Mouse (Mus musculus) liver, embryonic 12.5 days (tissue): ENCODE measurements around the gene Fstl1. TPM values are rescaled to one million over a fixed set of nuclear protein-coding genes. Genes with fewer than 3 reads are reported as not detected.
A peak's percentile ranks its signal among the peaks of the same experiment; 100 is the strongest.

Experiments
- ATAC-seq: fragments of 200-750 bp; cut with Nextera tagmentation; 2 replicates; pipeline ENCODE4 v1.8.0; 2017; ENCODE audit warnings: moderate number of reproducible peaks, mild to moderate bottlenecking, moderate library complexity
- H3K27ac ChIP-seq: fragments of 300-500 bp; sonication (generic); 2 replicates; pipeline ENCODE4 v1.5.1; 2016; ENCODE audit warnings: mild to moderate bottlenecking
- H3K27me3 ChIP-seq: fragments of 300-500 bp; sonication (generic); replicated peaks from 2 replicates; pipeline ENCODE4 v1.6.1; 2016; ENCODE audit warnings: mild to moderate bottlenecking, moderate library complexity
- H3K36me3 ChIP-seq: fragments of 300-500 bp; sonication (generic); 2 replicates; pipeline ENCODE4 v1.6.1; 2016; ENCODE audit warnings: mild to moderate bottlenecking, moderate library complexity
- H3K4me1 ChIP-seq: fragments of 300-500 bp; sonication (generic); 2 replicates; pipeline ENCODE4 v1.6.1; 2016
- H3K4me2 ChIP-seq: fragments of 300-500 bp; sonication (generic); 2 replicates; pipeline ENCODE4 v1.6.1; 2016; ENCODE audit warnings: mild to moderate bottlenecking, moderate library complexity
- H3K4me3 ChIP-seq: fragments of 300-500 bp; sonication (generic); 2 replicates; pipeline ENCODE4 v1.5.1; 2016; ENCODE audit warnings: mild to moderate bottlenecking, moderate library complexity
- H3K9ac ChIP-seq: fragments of 300-500 bp; sonication (generic); 2 replicates; pipeline ENCODE4 v1.6.1; 2016; ENCODE audit warnings: mild to moderate bottlenecking, moderate library complexity
- H3K9me3 ChIP-seq: fragments of 300-500 bp; sonication (generic); replicated peaks from 2 replicates; pipeline ENCODE4 v1.6.1; 2016; ENCODE audit warnings: mild to moderate bottlenecking, moderate library complexity
- WGBS: fragments of 180-500 bp; shearing (Covaris S2); methylation state at CpG from one replicate; pipeline ENCODE4 v1.1.7; 2016; ENCODE audit not compliant: insufficient replicate concordance; 5-methylcytosine and 5-hydroxymethylcytosine counted together
- polyA plus RNA-seq: library from polyadenylated mRNA; unstranded; fragments of >200 nt; fragmentation: Nextera tagmentation; extraction: Ambion mirVana; gene quantifications from 2 replicates; pipeline ENCODE4 v1.2.1, GENCODE M21; 2016

Fstl1 gene
- polyA plus RNA-seq, 1 experiment from 2014 or later, result 44.7 TPM

DNA sequence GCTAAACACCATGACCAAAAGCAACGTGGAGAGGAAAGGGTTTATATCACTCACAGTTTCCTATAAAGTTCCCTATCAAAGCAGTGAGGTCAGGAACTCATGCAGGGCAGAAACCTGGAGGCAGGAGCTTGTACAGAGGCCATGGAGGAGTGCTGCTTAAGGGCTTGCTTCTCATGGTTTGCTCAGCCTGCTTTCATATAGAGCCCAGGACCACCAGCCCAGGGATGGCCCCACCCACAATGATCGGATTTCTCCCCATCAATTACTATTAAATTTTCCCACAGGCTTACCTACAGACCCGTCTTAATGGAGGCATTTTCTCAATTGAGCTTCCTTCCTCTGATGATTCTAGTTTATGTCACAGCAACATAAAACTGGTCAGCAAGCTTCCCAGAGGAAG lies 60.9 kb downstream of the Fstl1 start:
- H3K27ac ChIP-seq, result no peak overlapping the region
- ATAC-seq, result no peak
- H3K36me3 ChIP-seq, result no peaks in the 10 kb centered on the region
- no peak overlapping the region for H3K4me3 ChIP-seq
- H3K9me3 ChIP-seq, result no peaks in the 10 kb centered on the region
- no peaks in the 10 kb centered on the region for H3K27me3 ChIP-seq
- H3K4me1 ChIP-seq, result no peaks in the 10 kb centered on the region
- H3K9ac ChIP-seq, result no peak overlapping the region
- WGBS, result 49% methylated on average over 3 of the region's 3 CpGs
- H3K4me2 ChIP-seq, result no peak overlapping the region

- Histone ChIP-seq H3K4me3 (no peak overlapping the region), H3K4me1 (peaks cover 8% of the 10 kb centered on the region; the same call in 1 of the 2 replicates), H3K4me2 (no peak overlapping the region), H3K27me3 (no peaks in the 10 kb centered on the region), H3K36me3 (no peaks in the 10 kb centered on the region), H3K27ac (no peak overlapping the region), H3K9ac (no peak overlapping the region), H3K9me3 (no peaks in the 10 kb centered on the region)
- no peak for ATAC-seq
- 69% methylated on average over 2 of the region's 2 CpGs for WGBS
These were observed 65.8 kb downstream of the Fstl1 start for GRCm38 (mm10) chr16:37842439-37842838.

- H3K27ac ChIP-seq, result no peak overlapping the region
- H3K4me3 ChIP-seq, result no peak overlapping the region
- WGBS, result 65% methylated on average over 12 of the region's 12 CpGs
- peaks cover 8% of the 10 kb centered on the region; the same call in 1 of the 2 replicates for H3K4me1 ChIP-seq
- H3K36me3 ChIP-seq, result no peaks in the 10 kb centered on the region
- no peak overlapping the region for H3K4me2 ChIP-seq
- H3K27me3 ChIP-seq, result no peaks in the 10 kb centered on the region
- no peaks in the 10 kb centered on the region for H3K9me3 ChIP-seq
- H3K9ac ChIP-seq, result no peak overlapping the region
- no peak for ATAC-seq
These were observed 67.1 kb downstream of the Fstl1 start for GRCm38 (mm10) chr16:37843740-37844139.

DNA sequence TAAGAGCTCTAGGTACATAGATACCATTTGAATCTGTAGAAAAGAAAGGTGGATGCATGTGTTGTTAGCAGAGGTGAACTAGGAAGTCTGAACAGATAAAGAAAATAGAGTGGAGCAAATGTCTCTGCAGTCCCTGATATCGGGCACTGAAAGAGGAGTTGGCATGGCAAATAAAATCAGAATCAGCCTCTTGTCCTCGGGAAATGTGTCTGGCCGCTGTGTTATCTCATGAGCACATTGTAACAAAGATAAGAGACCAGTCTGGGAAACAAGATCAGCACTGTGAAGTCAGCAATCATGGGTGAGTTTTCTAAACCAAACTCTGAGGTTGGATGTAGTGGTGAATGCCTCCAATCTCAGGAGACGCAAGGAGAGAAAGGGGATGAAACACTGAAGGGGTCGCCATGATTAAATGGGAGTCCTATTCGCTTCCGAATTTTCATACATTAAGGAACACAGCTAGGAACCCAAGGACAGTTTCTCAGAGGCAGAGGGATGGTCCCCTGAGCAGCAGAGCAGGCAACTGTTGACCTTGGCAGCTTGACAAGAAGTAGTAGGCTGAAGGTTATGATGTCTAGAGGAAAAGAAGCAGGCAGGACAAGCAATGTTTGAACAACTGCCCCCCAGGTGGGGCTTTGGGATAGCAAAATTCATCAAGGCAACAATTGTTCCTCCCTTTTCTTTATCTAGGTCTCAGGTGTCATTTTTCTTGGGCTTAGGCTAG lies 68.7 kb downstream of the Fstl1 start:
- 33% methylated on average over 7 of the region's 7 CpGs for WGBS
- Histone ChIP-seq H3K4me1 (peaks cover 8% of the 10 kb centered on the region; the same call in 1 of the 2 replicates), H3K4me3 (no peak overlapping the region), H3K27ac (no peak overlapping the region), H3K36me3 (no peaks in the 10 kb centered on the region), H3K9ac (no peak overlapping the region), H3K27me3 (no peaks in the 10 kb centered on the region), H3K4me2 (no peak overlapping the region), H3K9me3 (no peaks in the 10 kb centered on the region)
- no peak for ATAC-seq

DNA sequence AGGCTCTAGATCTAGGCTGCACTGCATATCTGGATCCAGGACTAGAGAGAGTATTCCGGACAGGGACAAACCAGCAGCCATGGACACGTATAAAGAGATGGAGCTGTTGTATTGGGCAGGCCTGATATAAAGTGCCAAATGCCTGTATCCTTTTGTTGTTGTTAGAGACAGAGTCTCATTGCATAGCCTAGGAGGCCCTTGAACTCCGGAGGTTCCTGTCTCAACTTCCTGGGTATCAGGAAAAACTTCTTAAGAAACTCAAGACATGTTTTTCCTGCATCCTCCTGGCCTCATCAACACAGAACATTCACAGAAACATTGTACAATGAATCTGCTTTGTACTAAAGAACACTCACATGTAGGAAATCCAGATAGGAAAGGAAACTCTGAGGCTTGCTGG lies 70.4 kb downstream of the Fstl1 start:
- WGBS, result 46% methylated on average over 3 of the region's 3 CpGs
- peaks cover 8% of the 10 kb centered on the region; the same call in 1 of the 2 replicates for H3K4me1 ChIP-seq
- no peaks in the 10 kb centered on the region for H3K27me3 ChIP-seq
- H3K27ac ChIP-seq, result no peak overlapping the region
- no peak overlapping the region for H3K9ac ChIP-seq
- no peak for ATAC-seq
- H3K36me3 ChIP-seq, result no peaks in the 10 kb centered on the region
- no peaks in the 10 kb centered on the region for H3K9me3 ChIP-seq
- H3K4me2 ChIP-seq, result no peak overlapping the region
- no peak overlapping the region for H3K4me3 ChIP-seq

DNA sequence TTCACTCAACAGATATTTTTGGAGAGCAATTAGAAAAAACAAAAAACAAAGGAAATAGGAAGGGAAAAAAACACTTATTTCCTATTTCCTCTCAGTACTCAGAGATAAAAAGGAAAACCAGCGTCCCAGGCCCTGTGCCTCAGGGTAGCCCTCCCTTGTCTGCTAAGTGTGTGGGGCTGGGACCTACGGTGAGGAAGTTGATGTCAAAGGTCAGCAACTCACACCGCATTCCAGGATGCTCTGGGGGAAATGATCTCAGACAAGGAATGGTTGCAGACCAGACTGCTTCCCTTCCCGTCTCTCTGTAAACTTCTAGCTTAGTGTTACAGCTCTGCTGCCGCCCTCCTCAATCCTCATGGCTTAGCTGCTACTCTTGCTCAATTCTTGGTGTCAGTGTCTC lies 74.7 kb downstream of the Fstl1 start:
- no peak overlapping the region for H3K27ac ChIP-seq
- 21% methylated on average over 5 of the region's 5 CpGs for WGBS
- H3K4me3 ChIP-seq, result no peak overlapping the region
- no peak for ATAC-seq
- no peaks in the 10 kb centered on the region for H3K9me3 ChIP-seq
- H3K9ac ChIP-seq, result no peak overlapping the region
- no peaks in the 10 kb centered on the region for H3K27me3 ChIP-seq
- H3K4me1 ChIP-seq, result peaks cover 17% of the 10 kb centered on the region; the same call in 1 of the 2 replicates
- no peaks in the 10 kb centered on the region for H3K36me3 ChIP-seq
- H3K4me2 ChIP-seq, result no peak overlapping the region

DNA sequence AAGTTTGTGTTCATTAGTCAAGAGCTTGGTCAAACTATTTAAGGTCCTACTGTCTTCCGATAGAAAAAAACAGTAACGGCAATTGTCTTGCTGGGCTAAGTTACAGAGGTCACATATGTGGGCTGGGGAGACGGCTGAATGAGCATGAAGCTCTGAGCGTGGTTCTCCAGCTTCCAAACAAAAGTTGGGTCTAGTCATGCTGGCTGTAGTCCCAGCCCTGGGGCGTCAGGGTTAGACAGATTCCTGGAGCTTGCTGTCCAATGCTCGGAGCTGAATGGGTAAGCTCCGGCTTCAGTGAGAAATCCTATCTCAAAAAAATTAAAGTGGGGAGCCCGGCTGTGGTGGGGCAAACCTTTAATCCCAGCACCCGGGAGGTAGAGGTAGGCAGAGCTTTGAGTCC lies 76.6 kb downstream of the Fstl1 start:
- Histone ChIP-seq H3K27ac (no peak overlapping the region), H3K27me3 (no peaks in the 10 kb centered on the region), H3K4me3 (no peak overlapping the region), H3K4me1 (peaks cover 22% of the 10 kb centered on the region; the same call in 1 of the 2 replicates), H3K36me3 (no peaks in the 10 kb centered on the region), H3K9me3 (no peaks in the 10 kb centered on the region), H3K4me2 (no peak overlapping the region), H3K9ac (no peak overlapping the region)
- WGBS, result 72% methylated on average over 9 of the region's 9 CpGs
- ATAC-seq, result no peak

- Histone ChIP-seq H3K4me3 (no peak overlapping the region), H3K4me1 (peaks cover 22% of the 10 kb centered on the region; the same call in 1 of the 2 replicates), H3K9ac (no peak overlapping the region), H3K4me2 (no peak overlapping the region), H3K36me3 (no peaks in the 10 kb centered on the region), H3K9me3 (no peaks in the 10 kb centered on the region), H3K27me3 (no peaks in the 10 kb centered on the region), H3K27ac (no peak overlapping the region)
- ATAC-seq, result no peak
- 69% methylated on average over 14 of the region's 14 CpGs for WGBS
These were observed 77.4 kb downstream of the Fstl1 start for GRCm38 (mm10) chr16:37854054-37854453.

GRCm38 (mm10) chr16:37854593-37854992 lies 77.9 kb downstream of the Fstl1 start:
- Histone ChIP-seq H3K4me2 (no peak overlapping the region), H3K36me3 (no peaks in the 10 kb centered on the region), H3K9ac (no peak overlapping the region), H3K9me3 (no peaks in the 10 kb centered on the region), H3K4me3 (no peak overlapping the region), H3K4me1 (peaks cover 22% of the 10 kb centered on the region; the same call in 1 of the 2 replicates), H3K27ac (no peak overlapping the region), H3K27me3 (no peaks in the 10 kb centered on the region)
- 31% methylated on average over 5 of the region's 5 CpGs for WGBS
- no peak for ATAC-seq

DNA sequence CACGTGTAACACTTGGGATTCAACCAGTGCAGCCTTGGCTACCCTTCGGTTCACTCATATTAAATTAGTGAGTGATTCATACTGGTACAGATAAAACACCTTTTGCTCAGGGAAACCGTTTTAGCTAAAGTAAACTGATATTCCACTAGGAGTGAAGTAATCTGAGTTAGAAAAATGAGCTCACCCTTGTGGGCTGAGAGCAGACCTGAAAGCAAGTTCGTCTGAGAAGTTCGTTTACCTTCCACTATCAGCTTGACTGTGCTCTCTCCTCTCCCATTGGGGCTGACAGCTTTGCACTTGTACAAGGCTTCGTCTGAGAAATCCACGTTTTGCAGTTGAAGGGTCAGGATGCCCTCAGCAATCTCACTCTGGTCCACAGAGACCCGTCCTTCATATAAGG lies 78.9 kb downstream of the Fstl1 start:
- 58% methylated on average over 8 of the region's 8 CpGs for WGBS
- Histone ChIP-seq H3K4me2 (no peak overlapping the region), H3K27me3 (no peaks in the 10 kb centered on the region), H3K27ac (no peak overlapping the region), H3K36me3 (no peaks in the 10 kb centered on the region), H3K4me3 (no peak overlapping the region), H3K9me3 (no peaks in the 10 kb centered on the region), H3K9ac (no peak overlapping the region), H3K4me1 (peaks cover 22% of the 10 kb centered on the region; the same call in 1 of the 2 replicates)
- no peak for ATAC-seq

GRCm38 (mm10) chr16:37856327-37856726 lies 79.7 kb downstream of the Fstl1 start:
- Histone ChIP-seq H3K9me3 (no peaks in the 10 kb centered on the region), H3K4me2 (no peak overlapping the region), H3K4me3 (no peak overlapping the region), H3K36me3 (no peaks in the 10 kb centered on the region), H3K27me3 (no peaks in the 10 kb centered on the region), H3K9ac (no peak overlapping the region), H3K27ac (no peak overlapping the region), H3K4me1 (peaks cover 22% of the 10 kb centered on the region; the same call in 1 of the 2 replicates)
- WGBS, result 56% methylated on average over 3 of the region's 3 CpGs
- peak; percentile 51; the same call in 1 of the 2 replicates for ATAC-seq

DNA sequence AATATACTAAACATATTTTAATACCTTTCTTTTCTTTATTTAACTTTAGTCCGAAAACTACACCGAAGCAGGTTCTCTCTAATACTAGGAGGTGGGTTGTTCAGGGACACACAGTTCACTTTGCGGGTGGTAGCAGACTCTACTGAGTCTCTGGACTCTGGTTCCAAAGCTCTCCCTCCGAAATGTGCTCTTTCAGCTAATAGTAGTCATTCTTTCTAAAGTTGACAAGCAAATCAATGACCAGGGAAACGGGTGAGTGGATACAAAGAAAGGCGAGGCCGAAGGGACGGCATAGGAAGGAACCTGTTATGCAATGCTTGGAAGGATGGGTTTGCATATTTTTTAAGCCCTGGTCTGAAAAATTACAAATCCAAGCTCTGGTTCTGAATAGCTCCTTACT lies 80.8 kb downstream of the Fstl1 start:
- H3K27me3 ChIP-seq, result no peaks in the 10 kb centered on the region
- peaks cover 22% of the 10 kb centered on the region; the same call in 1 of the 2 replicates for H3K4me1 ChIP-seq
- no peak overlapping the region for H3K27ac ChIP-seq
- H3K4me3 ChIP-seq, result no peak overlapping the region
- H3K9ac ChIP-seq, result no peak overlapping the region
- H3K9me3 ChIP-seq, result no peaks in the 10 kb centered on the region
- no peaks in the 10 kb centered on the region for H3K36me3 ChIP-seq
- no peak for ATAC-seq
- 67% methylated on average over 8 of the region's 8 CpGs for WGBS
- no peak overlapping the region for H3K4me2 ChIP-seq
